Mouse (Mus musculus): ENCODE data around the gene Ccdc169. TPM values are rescaled to one million over a fixed set of nuclear protein-coding genes. Genes with fewer than 3 reads are reported as not detected.

The Ccdc169 gene
- polyA plus RNA-seq, 1 experiment: not detected

- no peak overlapping the region for H3K4me3 ChIP-seq (ENCODE audit: insufficient read depth, low read length)
- peaks cover 26% of the 10 kb centered on the region for H3K4me1 ChIP-seq (ENCODE audit: control insufficient read depth, insufficient read depth, low read length)
- H3K27ac ChIP-seq (ENCODE audit: insufficient read depth, low read depth, low read length): no peak overlapping the region
- TF ChIP-seq CTCF (IDR thresholded peaks at IDR 0.05; ENCODE audit: low read depth, low read length) (no peak), POLR2A (IDR thresholded peaks at IDR 0.05; ENCODE audit: borderline replicate concordance, low read depth, low read length) (no peak)
Observed at GRCm38 (mm10) chr3:55115989-55116388, 21.1 kb upstream of the Ccdc169 start.

GRCm38 (mm10) chr3:55119275-55119898 lies 17.8 kb upstream of the Ccdc169 start:
- TF ChIP-seq CTCF (IDR thresholded peaks at IDR 0.05; ENCODE audit: low read depth, low read length) (no peak), POLR2A (IDR thresholded peaks at IDR 0.05; ENCODE audit: borderline replicate concordance, low read depth, low read length) (no peak)
- no peak overlapping the region for H3K4me3 ChIP-seq (ENCODE audit: insufficient read depth, low read length)
- H3K27ac ChIP-seq (ENCODE audit: insufficient read depth, low read depth, low read length): no peak overlapping the region
- peaks cover 35% of the 10 kb centered on the region for H3K4me1 ChIP-seq (ENCODE audit: control insufficient read depth, insufficient read depth, low read length)

- H3K27ac ChIP-seq (ENCODE audit: insufficient read depth, low read depth, low read length): peak overlapping the region; percentile 84
- H3K4me3 ChIP-seq (ENCODE audit: insufficient read depth, low read length): no peak overlapping the region
- TF ChIP-seq POLR2A (IDR thresholded peaks at IDR 0.05; ENCODE audit: borderline replicate concordance, low read depth, low read length) (no peak), CTCF (IDR thresholded peaks at IDR 0.05; ENCODE audit: low read depth, low read length) (no peak)
- H3K4me1 ChIP-seq (ENCODE audit: control insufficient read depth, insufficient read depth, low read length): peaks cover 29% of the 10 kb centered on the region
Observed at GRCm38 (mm10) chr3:55122336-55122870, 14.7 kb upstream of the Ccdc169 start.

GRCm38 (mm10) chr3:55123064-55123463 lies 14.1 kb upstream of the Ccdc169 start:
- no peak overlapping the region for H3K4me3 ChIP-seq (ENCODE audit: insufficient read depth, low read length)
- peaks cover 29% of the 10 kb centered on the region for H3K4me1 ChIP-seq (ENCODE audit: control insufficient read depth, insufficient read depth, low read length)
- no peak for TF ChIP-seq POLR2A (IDR thresholded peaks at IDR 0.05; ENCODE audit: borderline replicate concordance, low read depth, low read length)
- no peak for TF ChIP-seq CTCF (IDR thresholded peaks at IDR 0.05; ENCODE audit: low read depth, low read length)
- 0 out of 2 replicates have a peak overlapping the region, but pooled peaks have one; percentile 84 for H3K27ac ChIP-seq (ENCODE audit: insufficient read depth, low read depth, low read length)

GRCm38 (mm10) chr3:55129181-55129692 lies 7.9 kb upstream of the Ccdc169 start:
- peak overlapping the region; percentile 89 for H3K27ac ChIP-seq (ENCODE audit: insufficient read depth, low read depth, low read length)
- no peak for TF ChIP-seq POLR2A (IDR thresholded peaks at IDR 0.05; ENCODE audit: borderline replicate concordance, low read depth, low read length)
- TF ChIP-seq CTCF (IDR thresholded peaks at IDR 0.05; ENCODE audit: low read depth, low read length): no peak
- no peak overlapping the region for H3K4me3 ChIP-seq (ENCODE audit: insufficient read depth, low read length)
- peaks cover 17% of the 10 kb centered on the region for H3K4me1 ChIP-seq (ENCODE audit: control insufficient read depth, insufficient read depth, low read length)

GRCm38 (mm10) chr3:55131576-55132233 lies 5.4 kb upstream of the Ccdc169 start:
- no peak for TF ChIP-seq CTCF (IDR thresholded peaks at IDR 0.05; ENCODE audit: low read depth, low read length)
- TF ChIP-seq POLR2A (IDR thresholded peaks at IDR 0.05; ENCODE audit: borderline replicate concordance, low read depth, low read length): no peak
- Histone ChIP-seq H3K27ac (ENCODE audit: insufficient read depth, low read depth, low read length) (no peak overlapping the region), H3K4me1 (ENCODE audit: control insufficient read depth, insufficient read depth, low read length) (peaks cover 17% of the 10 kb centered on the region), H3K4me3 (ENCODE audit: insufficient read depth, low read length) (no peak overlapping the region)

- H3K4me3 ChIP-seq (ENCODE audit: insufficient read depth, low read length): no peak overlapping the region
- no peak for TF ChIP-seq POLR2A (IDR thresholded peaks at IDR 0.05; ENCODE audit: borderline replicate concordance, low read depth, low read length)
- TF ChIP-seq CTCF (IDR thresholded peaks at IDR 0.05; ENCODE audit: low read depth, low read length): no peak
- H3K27ac ChIP-seq (ENCODE audit: insufficient read depth, low read depth, low read length): no peak overlapping the region
- H3K4me1 ChIP-seq (ENCODE audit: control insufficient read depth, insufficient read depth, low read length): no peaks in the 10 kb centered on the region
Observed at GRCm38 (mm10) chr3:55139837-55140236, 2.7 kb downstream of the Ccdc169 start.

- Histone ChIP-seq H3K27ac (ENCODE audit: insufficient read depth, low read depth, low read length) (no peak overlapping the region), H3K4me1 (ENCODE audit: control insufficient read depth, insufficient read depth, low read length) (no peaks in the 10 kb centered on the region), H3K4me3 (ENCODE audit: insufficient read depth, low read length) (no peak overlapping the region)
- no peak for TF ChIP-seq CTCF (IDR thresholded peaks at IDR 0.05; ENCODE audit: low read depth, low read length)
- TF ChIP-seq POLR2A (IDR thresholded peaks at IDR 0.05; ENCODE audit: borderline replicate concordance, low read depth, low read length): no peak
Observed at GRCm38 (mm10) chr3:55141401-55141800, 4.3 kb downstream of the Ccdc169 start.

- no peaks in the 10 kb centered on the region for H3K4me1 ChIP-seq (ENCODE audit: control insufficient read depth, insufficient read depth, low read length)
- no peak overlapping the region for H3K27ac ChIP-seq (ENCODE audit: insufficient read depth, low read depth, low read length)
- TF ChIP-seq CTCF (IDR thresholded peaks at IDR 0.05; ENCODE audit: low read depth, low read length) (no peak), POLR2A (IDR thresholded peaks at IDR 0.05; ENCODE audit: borderline replicate concordance, low read depth, low read length) (no peak)
Observed at GRCm38 (mm10) chr3:55144916-55145315, 7.8 kb downstream of the Ccdc169 start.

GRCm38 (mm10) chr3:55146441-55146840 lies 9.3 kb downstream of the Ccdc169 start:
- H3K27ac ChIP-seq (ENCODE audit: insufficient read depth, low read depth, low read length): no peak overlapping the region
- no peak overlapping the region for H3K4me3 ChIP-seq (ENCODE audit: insufficient read depth, low read length)
- TF ChIP-seq POLR2A (IDR thresholded peaks at IDR 0.05; ENCODE audit: borderline replicate concordance, low read depth, low read length) (no peak), CTCF (IDR thresholded peaks at IDR 0.05; ENCODE audit: low read depth, low read length) (no peak)
- no peaks in the 10 kb centered on the region for H3K4me1 ChIP-seq (ENCODE audit: control insufficient read depth, insufficient read depth, low read length)

More at GRCm38 (mm10) chr3:55144916-55145315, 7.8 kb downstream of the Ccdc169 start:
- H3K4me3 ChIP-seq (ENCODE audit: insufficient read depth, low read length): no peak overlapping the region
